9 mouse cellular contexts compared by ENCODE assay signal in the genomic region with DNA sequence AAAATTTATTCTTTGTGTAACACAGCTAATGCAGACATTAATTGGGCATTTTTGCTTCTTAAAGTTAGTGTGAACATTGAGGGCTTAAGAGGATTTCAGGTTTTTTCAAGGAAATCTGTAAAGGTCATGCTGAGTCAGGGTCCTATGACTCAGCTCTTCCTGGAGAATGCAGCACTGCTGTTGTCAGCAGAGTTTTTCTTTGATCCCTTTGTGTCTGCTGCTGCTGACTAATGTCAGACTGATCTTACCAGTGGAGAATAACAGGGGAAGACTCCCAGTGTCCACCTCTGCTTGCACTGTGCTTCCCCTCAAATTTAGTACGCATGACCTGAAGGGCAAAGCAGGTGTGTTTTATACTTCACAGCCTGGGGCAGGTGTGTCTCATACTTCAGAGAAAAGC. TPM values are rescaled to one million over a fixed set of nuclear protein-coding genes. Genes with fewer than 3 reads are reported as not detected.
DNase-seq lines count a peak whose midpoint lies in the region; ATAC-seq and TF ChIP-seq lines count a peak whose summit lies in the region.
"Had no signal": no experiment of that assay in that cellular context is flagged by ENCODE, and none has a peak within 500 bp of the region (broad histone marks: within the 10 kb centered on the region; RNA-seq: fewer than 3 reads in every experiment).

No protein-coding gene starts in this region.

- ATAC-seq in heart, embryonic 11.5 days (replicated peaks; ENCODE audit: insufficient number of reproducible peaks, low FRiP score, low TSS enrichment), result peak; percentile 85; the same call in 1 of the 2 replicates
- ATAC-seq: CD4-positive, CD25-positive, alpha-beta regulatory T cell, adult 4 months had no signal

- H3K9me3 ChIP-seq in heart, embryonic 11.5 days (replicated peaks; ENCODE audit: control insufficient read depth, low read length), result no peaks in the 10 kb centered on the region
- no peaks in the 10 kb centered on the region for H3K9me3 ChIP-seq in forebrain, embryonic 10.5 days

- H3K4me2 ChIP-seq in heart, embryonic 11.5 days, result no peak overlapping the region

- no peak overlapping the region for H3K4me3 ChIP-seq in heart, embryonic 11.5 days (ENCODE audit: low read depth, low read length)
- no peak overlapping the region for H3K4me3 ChIP-seq in macrophage (ENCODE audit: inconsistent target)
- H3K4me3 ChIP-seq in forebrain, embryonic 10.5 days, result no peak overlapping the region
- H3K4me3 ChIP-seq in left cerebral cortex, adult 2 months, result no peak overlapping the region

- WGBS in heart, embryonic 11.5 days (ENCODE audit: insufficient replicate concordance), result 75% methylated on average over 1 of the region's 1 CpGs
- WGBS in macrophage (ENCODE audit: missing documents), result 58% methylated on average over 1 of the region's 1 CpGs
- 91% methylated on average over 1 of the region's 1 CpGs for WGBS in forebrain, embryonic 10.5 days

- peaks cover 10% of the 10 kb centered on the region for H3K36me3 ChIP-seq in heart, embryonic 11.5 days (ENCODE audit: control insufficient read depth, insufficient read depth, low read length)
- peaks cover 7% of the 10 kb centered on the region; the same call in 1 of the 2 replicates for H3K36me3 ChIP-seq in macrophage (ENCODE audit: inconsistent target)
- H3K36me3 ChIP-seq in forebrain, embryonic 10.5 days (replicated peaks), result peaks cover 87% of the 10 kb centered on the region

- H3K27me3 ChIP-seq in heart, embryonic 11.5 days (ENCODE audit: control insufficient read depth, insufficient read depth, low read length), result no peaks in the 10 kb centered on the region
- no peaks in the 10 kb centered on the region for H3K27me3 ChIP-seq in forebrain, embryonic 10.5 days (ENCODE audit: poor library complexity, severe bottlenecking)

- no peaks in the 10 kb centered on the region for H3K4me1 ChIP-seq in heart, embryonic 11.5 days (ENCODE audit: control insufficient read depth, insufficient read depth, low read length)
- no peaks in the 10 kb centered on the region for H3K4me1 ChIP-seq in forebrain, embryonic 10.5 days

- intact Hi-C loops in left cerebral cortex, postnatal 10 days (cut with DNase I), result no loop called here
- intact Hi-C loops in left cerebral cortex, adult 2 months (cut with DNase I), result no loop called here

- peak overlapping the region; percentile 60 for H3K27ac ChIP-seq in heart, embryonic 11.5 days (ENCODE audit: low read depth, low read length)
- H3K27ac ChIP-seq in macrophage, result peak overlapping the region; percentile 76
- H3K27ac ChIP-seq in forebrain, embryonic 10.5 days, result no peak overlapping the region
- no peak overlapping the region for H3K27ac ChIP-seq in left cerebral cortex, adult 2 months

- H3K9ac ChIP-seq in heart, embryonic 11.5 days (ENCODE audit: low read depth, low read length), result no peak overlapping the region

- DNase-seq in heart, adult 8-10 months (ENCODE audit: low spot score), result no peak
- peak; percentile 89 for DNase-seq in R1 (ENCODE audit: low read depth, low spot score)
- peak; percentile 36 for DNase-seq in embryo, embryonic 10.5 days (ENCODE audit: low spot score)
- DNase-seq in left cerebral cortex, postnatal 10 days (ENCODE audit: extremely low spot score in 1 of 2, low spot score in 2 of 2), result no peak
- no peak for DNase-seq in forebrain, embryonic 10.5 days (ENCODE audit: extremely low spot score, low spot score)
- DNase-seq in left cerebral cortex, adult 2 months (ENCODE audit: extremely low spot score in 1 of 2, low spot score in 2 of 2), result no peak

- no peaks in the 10 kb centered on the region for H3K79me2 ChIP-seq in macrophage (ENCODE audit: inconsistent target)

- TF ChIP-seq CTCF in left cerebral cortex, adult 2 months (IDR thresholded peaks at IDR 0.05), result no peak

RNA-seq across cellular contexts. Expression of a gene that starts 27.9 kb away (rescaled TPM):
- polyA plus RNA-seq in heart, embryonic 11.5 days (2014; fragmentation: Nextera tagmentation; extraction: Ambion mirVana), result 24.5 and 24.6 TPM in 2 replicates
- total RNA-seq in heart, adult 8-10 months (2022), result 10 to 100 TPM in 1 of 4 experiments, 1 to 10 TPM in 3; 8.7 to 10.4 (median 9.3) TPM
- 100 to 1,000 TPM; 109 to 213 (median 147) TPM for total RNA-seq in macrophage (2018; cell fraction: chromatin; rRNA removed)
- total RNA-seq in macrophage (2018; cell fraction: cytosol; rRNA removed), result 10 to 100 TPM; 14.4 to 23.6 (median 18.9) TPM
- total RNA-seq in macrophage (2018; cell fraction: nucleus; rRNA removed), result 100 to 1,000 TPM in 6 of 26 experiments, 10 to 100 TPM in 20; 38.5 to 183 (median 73.3) TPM
- polyA plus RNA-seq in macrophage (2018), result 16.2 to 28.7 TPM (median 25.3 TPM) in 3 replicates
- 10 to 100 TPM; 17.6 to 19.8 TPM for total RNA-seq in left cerebral cortex, postnatal 10 days (2021)
- polyA plus RNA-seq in forebrain, embryonic 10.5 days (2016; fragmentation: Nextera tagmentation; extraction: Ambion mirVana), result 33.2 and 34.8 TPM in 2 replicates
- 10 to 100 TPM; 27.3 to 29.2 TPM for total RNA-seq in left cerebral cortex, adult 2 months (2021)

RNA-seq across cellular contexts. Expression of a gene that starts 48.0 kb away (rescaled TPM):
- 84.0 and 85.5 TPM in 2 replicates for polyA plus RNA-seq in heart, embryonic 11.5 days (2014; fragmentation: Nextera tagmentation; extraction: Ambion mirVana)
- 100 to 1,000 TPM; 105 to 165 (median 142) TPM for total RNA-seq in heart, adult 8-10 months (2022)
- total RNA-seq in macrophage (2018; cell fraction: chromatin; rRNA removed), result 100 to 1,000 TPM in 5 of 26 experiments, 10 to 100 TPM in 21; 44.0 to 184 (median 74.5) TPM
- 100 to 1,000 TPM in 22 of 26 experiments, 10 to 100 TPM in 4; 76.6 to 308 (median 177) TPM for total RNA-seq in macrophage (2018; cell fraction: cytosol; rRNA removed)
- total RNA-seq in macrophage (2018; cell fraction: nucleus; rRNA removed), result 100 to 1,000 TPM in 22 of 26 experiments, 10 to 100 TPM in 4; 61.6 to 299 (median 162) TPM
- 31.2 to 182 TPM (median 101 TPM) in 3 replicates for polyA plus RNA-seq in macrophage (2018)
- 100 to 1,000 TPM in 1 of 2 experiments, 10 to 100 TPM in 1; 99.2 to 103 TPM for total RNA-seq in left cerebral cortex, postnatal 10 days (2021)
- polyA plus RNA-seq in forebrain, embryonic 10.5 days (2016; fragmentation: Nextera tagmentation; extraction: Ambion mirVana), result 51.6 and 56.2 TPM in 2 replicates
- 100 to 1,000 TPM; 152 to 156 TPM for total RNA-seq in left cerebral cortex, adult 2 months (2021)

Comparison
In these comparisons a context has a peak if more than half of its experiments do, and no peak if none do; other contexts are left out.
1. H3K27ac ChIP-seq: peak in heart, embryonic 11.5 days (single experiment) and macrophage (single experiment); none in forebrain, embryonic 10.5 days (single experiment) and left cerebral cortex, adult 2 months (single experiment).
2. DNase-seq: peak in R1 (single experiment) and embryo, embryonic 10.5 days (single experiment); none in heart, adult 8-10 months (single experiment), left cerebral cortex, postnatal 10 days (0 of 2), forebrain, embryonic 10.5 days (single experiment) and left cerebral cortex, adult 2 months (0 of 2).